Mouse (Mus musculus): ENCODE data around the gene Zfp808. TPM values are rescaled to one million over a fixed set of nuclear protein-coding genes. Genes with fewer than 3 reads are reported as not detected.
"Not testable (repeated sequence)": the region's sequence is repeated elsewhere in the genome, so short reads cannot be mapped to it uniquely, and the experiment has no call there.

Zfp808 gene
- polyA plus RNA-seq (2016; fragmentation: Nextera tagmentation; extraction: Ambion mirVana) = 14.9 and 16.1 TPM in 2 replicates

GRCm38 (mm10) chr13:62129432-62130171 is at the start of gene Zfp808:
Gene Zfp808 (plus strand): TSS chr13:62129886.
- peak; percentile 75; the same call in 1 of the 2 replicates for ATAC-seq (ENCODE audit: insufficient number of reproducible peaks, insufficient read depth, low FRiP score, low TSS enrichment, low read depth)
- not testable (repeated sequence) for H3K36me3 ChIP-seq

GRCm38 (mm10) chr13:62098786-62099185 is 30.9 kb upstream of the Zfp808 start:
- H3K9me3 ChIP-seq; H3K9ac ChIP-seq (replicated peaks); ATAC-seq (ENCODE audit: insufficient number of reproducible peaks, insufficient read depth, low FRiP score, low TSS enrichment, low read depth); H3K4me1 ChIP-seq (replicated peaks); H3K27me3 ChIP-seq; H3K4me3 ChIP-seq (replicated peaks); H3K36me3 ChIP-seq; H3K27ac ChIP-seq; H3K4me2 ChIP-seq: not testable (repeated sequence)
- WGBS = 79% methylated on average over 4 of the region's 4 CpGs

More at GRCm38 (mm10) chr13:62129432-62130171, at the start of gene Zfp808:
- not testable (repeated sequence) for H3K4me1 ChIP-seq (replicated peaks); H3K9me3 ChIP-seq; H3K27me3 ChIP-seq
- H3K27ac ChIP-seq = peak within 1 kb of the TSS; percentile 46; the same call in 1 of the 2 replicates
- H3K4me3 ChIP-seq (replicated peaks) = peak within 1 kb of the TSS; percentile 59
- peak within 1 kb of the TSS; percentile 63 for H3K9ac ChIP-seq (replicated peaks)
- WGBS = 7% methylated on average over 21 of the region's 21 CpGs
- H3K4me2 ChIP-seq = peak within 1 kb of the TSS; percentile 50

GRCm38 (mm10) chr13:62099454-62099853 is 30.2 kb upstream of the Zfp808 start:
- not testable (repeated sequence) for H3K4me3 ChIP-seq (replicated peaks); ATAC-seq (ENCODE audit: insufficient number of reproducible peaks, insufficient read depth, low FRiP score, low TSS enrichment, low read depth); H3K4me2 ChIP-seq; H3K27me3 ChIP-seq; H3K9ac ChIP-seq (replicated peaks); H3K36me3 ChIP-seq; H3K27ac ChIP-seq; H3K9me3 ChIP-seq; H3K4me1 ChIP-seq (replicated peaks)
- WGBS = 86% methylated on average over 4 of the region's 4 CpGs

GRCm38 (mm10) chr13:62102368-62102767 is 27.3 kb upstream of the Zfp808 start:
- H3K9ac ChIP-seq (replicated peaks); H3K4me3 ChIP-seq (replicated peaks); H3K27me3 ChIP-seq; H3K4me2 ChIP-seq; ATAC-seq (ENCODE audit: insufficient number of reproducible peaks, insufficient read depth, low FRiP score, low TSS enrichment, low read depth); H3K36me3 ChIP-seq; H3K9me3 ChIP-seq; H3K27ac ChIP-seq; H3K4me1 ChIP-seq (replicated peaks): not testable (repeated sequence)
- 80% methylated on average over 1 of the region's 1 CpGs for WGBS

- H3K36me3 ChIP-seq; H3K9me3 ChIP-seq; H3K4me3 ChIP-seq (replicated peaks); H3K4me1 ChIP-seq (replicated peaks); H3K27ac ChIP-seq; H3K27me3 ChIP-seq; H3K4me2 ChIP-seq; ATAC-seq (ENCODE audit: insufficient number of reproducible peaks, insufficient read depth, low FRiP score, low TSS enrichment, low read depth); H3K9ac ChIP-seq (replicated peaks): not testable (repeated sequence)
- WGBS = 43% methylated on average over 2 of the region's 2 CpGs
Measured at GRCm38 (mm10) chr13:62115861-62116260, 13.8 kb upstream of the Zfp808 start.

GRCm38 (mm10) chr13:62121578-62121977 is 8.1 kb upstream of the Zfp808 start:
- not testable (repeated sequence) for H3K27ac ChIP-seq; H3K4me1 ChIP-seq (replicated peaks); H3K4me3 ChIP-seq (replicated peaks); H3K9me3 ChIP-seq; ATAC-seq (ENCODE audit: insufficient number of reproducible peaks, insufficient read depth, low FRiP score, low TSS enrichment, low read depth); H3K36me3 ChIP-seq; H3K4me2 ChIP-seq; H3K27me3 ChIP-seq; H3K9ac ChIP-seq (replicated peaks)
- WGBS = 82% methylated on average over 1 of the region's 1 CpGs

- not testable (repeated sequence) for H3K4me3 ChIP-seq (replicated peaks); H3K4me2 ChIP-seq; H3K9ac ChIP-seq (replicated peaks); ATAC-seq (ENCODE audit: insufficient number of reproducible peaks, insufficient read depth, low FRiP score, low TSS enrichment, low read depth); H3K4me1 ChIP-seq (replicated peaks); H3K27me3 ChIP-seq; H3K27ac ChIP-seq; H3K36me3 ChIP-seq
- H3K9me3 ChIP-seq = peaks cover 36% of the 10 kb centered on the region
- WGBS = 78% methylated on average over 2 of the region's 2 CpGs
Measured at GRCm38 (mm10) chr13:62181835-62182755, 52.4 kb downstream of the Zfp808 start.

- WGBS = 47% methylated on average over 3 of the region's 3 CpGs
- ATAC-seq (ENCODE audit: insufficient number of reproducible peaks, insufficient read depth, low FRiP score, low TSS enrichment, low read depth) = no peak
- no peaks in the 10 kb centered on the region for H3K4me1 ChIP-seq (replicated peaks)
Measured at GRCm38 (mm10) chr13:62245264-62245663, 115.6 kb downstream of the Zfp808 start.

GRCm38 (mm10) chr13:62255226-62255625 is 125.5 kb downstream of the Zfp808 start:
- H3K9me3 ChIP-seq = peaks cover 27% of the 10 kb centered on the region; the same call in 1 of the 2 replicates
- not testable (repeated sequence) for ATAC-seq (ENCODE audit: insufficient number of reproducible peaks, insufficient read depth, low FRiP score, low TSS enrichment, low read depth)
- WGBS = 79% methylated on average over 9 of the region's 9 CpGs

More at GRCm38 (mm10) chr13:62245264-62245663, 115.6 kb downstream of the Zfp808 start:
- no peak overlapping the region for H3K27ac ChIP-seq
- no peaks in the 10 kb centered on the region for H3K36me3 ChIP-seq
- no peak overlapping the region for H3K4me3 ChIP-seq (replicated peaks)
- H3K27me3 ChIP-seq = no peaks in the 10 kb centered on the region
- H3K4me2 ChIP-seq = no peak overlapping the region
- no peaks in the 10 kb centered on the region; the same call in 1 of the 2 replicates for H3K9me3 ChIP-seq
- H3K9ac ChIP-seq (replicated peaks) = no peak overlapping the region

GRCm38 (mm10) chr13:62263392-62263791 is 133.7 kb downstream of the Zfp808 start:
- no peak overlapping the region for H3K4me3 ChIP-seq (replicated peaks)
- no peak overlapping the region for H3K4me2 ChIP-seq
- no peak overlapping the region for H3K27ac ChIP-seq
- H3K9me3 ChIP-seq = peaks cover 59% of the 10 kb centered on the region
- no peak for ATAC-seq (ENCODE audit: insufficient number of reproducible peaks, insufficient read depth, low FRiP score, low TSS enrichment, low read depth)
- no peak overlapping the region for H3K9ac ChIP-seq (replicated peaks)
- 84% methylated on average over 4 of the region's 4 CpGs for WGBS
- H3K36me3 ChIP-seq = no peaks in the 10 kb centered on the region
- no peaks in the 10 kb centered on the region for H3K4me1 ChIP-seq (replicated peaks)
- H3K27me3 ChIP-seq = no peaks in the 10 kb centered on the region

More at GRCm38 (mm10) chr13:62255226-62255625, 125.5 kb downstream of the Zfp808 start:
- not testable (repeated sequence) for H3K4me3 ChIP-seq (replicated peaks); H3K4me1 ChIP-seq (replicated peaks); H3K4me2 ChIP-seq; H3K27ac ChIP-seq; H3K27me3 ChIP-seq; H3K9ac ChIP-seq (replicated peaks); H3K36me3 ChIP-seq

Measured in limb, embryonic 12.5 days (tissue).